Mouse (Mus musculus) testis, adult 2 months (tissue): ENCODE results near the gene Map2k1.

Source experiments
- CTCF ChIP-seq: fragments of 200-500 bp; IDR thresholded peaks from 2 replicates; pipeline ENCODE4 v1.5.1; 2012; ENCODE audit warnings: low read depth, mild to moderate bottlenecking, inconsistent platforms, low read length, moderate library complexity; ENCODE audit not compliant: control insufficient read depth, insufficient read depth, insufficient replicate concordance
- POLR2A ChIP-seq: fragments of 200-500 bp; IDR thresholded peaks from 2 replicates; pipeline ENCODE4 v1.6.1; 2012; ENCODE audit warnings: low read depth, mild to moderate bottlenecking, inconsistent platforms, low read length, moderate library complexity; ENCODE audit not compliant: control insufficient read depth

GRCm38 (mm10) chr9:64172145-64172815, 81.2 kb downstream of the Map2k1 start:
- no peak for TF ChIP-seq CTCF
- no peak for TF ChIP-seq POLR2A
